Mouse (Mus musculus): ENCODE results near the gene Dgkz.

Gene Dgkz

GRCm38 (mm10) chr2:91959544-91960410 lies 15.9 kb downstream of the Dgkz start:
- no peak for DNase-seq

- peak; percentile 76 for DNase-seq
Measured at GRCm38 (mm10) chr2:91958701-91959457, 16.8 kb downstream of the Dgkz start.

DNA sequence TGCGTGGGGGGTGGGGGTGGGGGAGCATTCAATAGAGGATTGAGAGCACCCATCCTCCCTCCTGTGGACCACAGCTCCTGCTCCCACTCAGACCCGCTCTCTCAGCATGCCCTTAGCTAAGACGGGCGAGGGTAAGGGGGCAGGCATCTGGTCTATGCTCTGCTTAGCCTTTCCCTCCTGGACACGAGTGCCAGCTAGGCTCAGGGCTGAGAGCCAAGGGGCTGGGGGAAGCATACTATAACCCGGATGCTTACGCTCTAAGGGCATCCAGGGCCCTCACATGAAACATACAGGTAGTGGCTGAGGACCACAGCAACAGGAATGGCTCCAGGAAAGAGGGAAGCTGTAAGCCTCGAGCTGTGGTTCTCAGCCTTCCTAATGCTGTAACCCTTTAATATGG lies 17.6 kb downstream of the Dgkz start:
- no peak for DNase-seq

DNA sequence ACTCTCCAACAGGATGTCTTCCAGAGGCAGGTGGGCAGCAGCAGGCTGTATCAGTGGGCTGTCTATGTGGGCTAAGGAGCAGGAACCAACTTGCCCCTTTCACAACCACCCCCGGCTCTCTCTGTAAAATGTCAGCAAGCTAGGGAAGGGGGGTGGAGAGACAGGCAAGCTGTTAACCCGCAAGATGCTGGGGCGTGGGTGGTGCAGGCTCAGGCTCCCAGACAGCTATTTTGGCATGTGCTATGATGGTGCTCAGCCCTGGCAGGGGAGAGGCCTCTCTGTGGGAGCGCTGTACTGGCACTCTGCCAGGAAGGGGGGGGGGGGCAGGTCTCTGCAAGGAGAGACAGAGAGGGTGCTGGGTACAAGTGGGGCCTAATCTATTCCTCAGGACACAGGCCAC lies 18.6 kb downstream of the Dgkz start:
- DNase-seq = peak; percentile 79

DNA sequence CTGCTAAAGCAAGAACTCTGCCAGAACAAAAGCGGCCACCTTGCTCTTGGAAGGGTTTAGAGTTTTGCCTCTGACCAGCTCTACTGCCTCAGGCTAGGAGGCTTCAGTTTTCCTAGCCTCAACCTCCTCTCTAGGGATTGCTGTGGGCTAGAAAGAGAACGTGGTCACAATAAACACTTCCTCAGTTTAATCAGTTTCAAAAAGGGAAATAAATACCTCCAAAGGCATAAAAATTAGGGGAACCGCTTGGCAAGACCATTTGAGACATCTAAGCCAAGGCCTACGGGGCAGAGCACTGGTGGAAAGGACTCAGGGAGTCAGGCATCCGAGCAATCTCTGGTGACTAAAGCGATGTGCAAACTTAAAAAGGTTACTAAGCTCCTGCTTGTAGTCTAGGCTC lies 19.8 kb downstream of the Dgkz start:
- no peak for DNase-seq

GRCm38 (mm10) chr2:91955121-91955591 lies 20.5 kb downstream of the Dgkz start:
- no peak for DNase-seq

- DNase-seq = no peak
Measured at GRCm38 (mm10) chr2:91953825-91954224, 21.8 kb downstream of the Dgkz start.

- DNase-seq = peak; percentile 70
Measured at GRCm38 (mm10) chr2:91950275-91951085, 25.2 kb downstream of the Dgkz start.

DNA sequence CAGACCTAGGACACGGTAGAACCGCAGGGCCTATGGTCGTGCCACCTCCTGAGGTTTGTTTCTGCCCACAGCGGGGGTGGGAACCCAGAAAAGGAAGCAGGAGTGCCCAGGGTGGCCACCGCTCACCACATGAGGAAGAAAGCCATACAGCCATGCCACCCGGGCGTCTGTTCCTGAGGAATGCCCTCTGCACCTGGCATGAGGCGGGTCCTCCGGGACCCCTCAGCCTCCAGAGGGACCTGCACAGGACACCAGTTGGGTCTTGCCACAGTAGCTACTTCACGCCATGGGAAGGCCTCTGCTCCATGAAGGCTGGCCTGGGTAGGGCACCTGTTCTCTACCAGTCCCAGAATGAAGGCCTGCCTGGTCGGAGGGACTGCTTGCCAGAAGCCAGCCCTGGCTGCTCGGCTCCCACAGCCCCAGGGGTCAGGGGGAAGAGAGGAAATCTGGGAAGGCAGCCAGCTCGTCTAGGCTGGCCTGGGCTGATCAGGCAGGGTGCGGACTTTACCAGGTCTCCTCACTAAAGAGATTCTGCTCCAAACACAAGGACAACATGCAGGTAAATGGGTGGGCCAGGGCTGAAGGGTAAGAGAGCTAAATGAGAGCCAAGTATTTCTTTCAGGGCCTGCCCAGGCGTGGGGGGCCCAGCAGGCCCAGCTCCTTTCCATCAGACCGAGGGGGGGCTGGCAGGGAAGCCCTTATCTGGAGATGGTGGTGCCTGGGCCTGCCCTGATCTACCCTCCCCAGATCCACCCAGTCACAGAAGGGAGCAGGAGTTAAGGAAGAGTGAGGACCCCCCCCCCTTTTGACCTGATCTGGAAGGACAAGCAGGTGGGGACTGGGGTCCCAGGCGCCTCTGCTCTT lies 26.0 kb downstream of the Dgkz start:
- peak; percentile 64 for DNase-seq

- DNase-seq = no peak
Measured at GRCm38 (mm10) chr2:91948792-91949241, 26.8 kb downstream of the Dgkz start.

DNA sequence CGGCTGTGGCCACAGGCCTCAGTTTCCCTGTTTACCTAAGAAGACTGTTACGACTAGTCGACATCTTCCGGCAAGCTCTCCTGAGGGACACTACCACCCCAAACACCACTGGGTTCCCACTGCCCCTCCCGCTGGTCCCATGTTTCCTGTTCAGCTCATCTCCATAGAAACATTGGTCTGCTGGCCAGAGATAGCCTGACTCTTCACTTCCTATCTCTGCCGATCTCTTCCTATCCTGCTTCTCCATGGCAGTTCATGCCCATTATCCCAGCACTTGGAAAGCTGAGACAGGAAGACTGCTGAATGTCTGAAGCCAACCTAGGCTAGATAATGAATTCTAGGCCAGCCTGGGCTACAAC lies 27.5 kb downstream of the Dgkz start:
- DNase-seq = no peak

DNA sequence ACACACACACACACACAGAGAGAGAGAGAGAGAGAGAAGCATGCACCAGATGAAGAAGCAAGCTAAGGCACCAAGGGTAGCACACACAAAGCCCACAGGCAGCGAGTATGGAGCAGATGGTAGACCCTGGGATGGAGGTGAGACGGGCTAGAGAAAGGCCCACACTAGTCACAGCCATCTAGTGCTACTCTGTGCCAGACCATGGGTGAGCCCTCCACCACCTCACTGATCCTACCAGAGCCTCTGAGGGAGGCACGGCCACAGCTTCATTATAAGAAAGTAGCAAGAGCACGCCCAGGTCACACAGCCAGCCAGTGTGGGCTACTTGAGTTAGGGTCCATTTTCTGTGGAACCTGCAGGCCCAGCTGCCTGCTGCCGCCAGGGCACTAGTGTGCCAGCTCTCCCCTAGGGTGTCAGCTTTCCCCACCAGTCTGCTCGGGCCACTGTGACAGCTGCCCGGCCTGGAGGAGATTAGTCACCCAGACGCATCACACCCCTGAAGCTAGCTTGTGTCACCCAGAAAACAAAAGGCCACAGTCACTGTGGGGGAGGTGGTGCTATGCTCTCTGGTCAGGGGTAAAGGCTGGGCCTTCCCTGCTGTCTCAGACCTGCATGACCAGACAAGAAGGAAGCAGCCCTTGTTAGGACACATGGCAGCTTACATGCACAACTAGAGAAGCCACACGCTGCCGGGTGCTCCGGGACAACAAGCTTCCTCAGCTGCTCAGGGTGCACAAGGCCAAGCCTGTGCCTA lies 28.1 kb downstream of the Dgkz start:
- no peak for DNase-seq

GRCm38 (mm10) chr2:91946836-91947235 lies 28.8 kb downstream of the Dgkz start:
- DNase-seq = no peak

GRCm38 (mm10) chr2:91945483-91945882 lies 30.2 kb downstream of the Dgkz start, which contains the start of gene Gm9821:
Gene Gm9821, plus strand, starts transcription at chr2:91945703.
- DNase-seq = no peak

GRCm38 (mm10) chr2:91944170-91944950 lies 31.3 kb downstream of the Dgkz start:
- peak; percentile 90 for DNase-seq

DNA sequence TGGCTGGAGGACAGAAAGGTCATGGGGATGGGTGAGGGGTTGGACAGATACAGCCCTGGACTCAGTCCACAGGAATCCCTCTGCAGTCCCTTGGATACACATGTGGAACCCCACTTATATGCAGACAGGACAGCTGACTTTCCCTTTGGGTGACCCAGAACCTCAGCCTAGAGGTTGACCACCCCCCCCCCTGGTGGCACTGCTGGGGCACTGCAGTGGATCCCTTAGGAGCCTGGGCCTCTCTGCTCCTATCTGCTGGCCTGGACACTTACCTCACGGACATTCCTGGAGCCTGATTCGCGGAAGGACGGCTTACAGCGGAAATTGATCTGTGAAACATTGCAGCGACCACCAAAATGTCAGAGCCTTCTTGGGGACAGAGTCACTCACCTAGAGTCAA lies 33.3 kb downstream of the Dgkz start:
- DNase-seq = no peak

DNA sequence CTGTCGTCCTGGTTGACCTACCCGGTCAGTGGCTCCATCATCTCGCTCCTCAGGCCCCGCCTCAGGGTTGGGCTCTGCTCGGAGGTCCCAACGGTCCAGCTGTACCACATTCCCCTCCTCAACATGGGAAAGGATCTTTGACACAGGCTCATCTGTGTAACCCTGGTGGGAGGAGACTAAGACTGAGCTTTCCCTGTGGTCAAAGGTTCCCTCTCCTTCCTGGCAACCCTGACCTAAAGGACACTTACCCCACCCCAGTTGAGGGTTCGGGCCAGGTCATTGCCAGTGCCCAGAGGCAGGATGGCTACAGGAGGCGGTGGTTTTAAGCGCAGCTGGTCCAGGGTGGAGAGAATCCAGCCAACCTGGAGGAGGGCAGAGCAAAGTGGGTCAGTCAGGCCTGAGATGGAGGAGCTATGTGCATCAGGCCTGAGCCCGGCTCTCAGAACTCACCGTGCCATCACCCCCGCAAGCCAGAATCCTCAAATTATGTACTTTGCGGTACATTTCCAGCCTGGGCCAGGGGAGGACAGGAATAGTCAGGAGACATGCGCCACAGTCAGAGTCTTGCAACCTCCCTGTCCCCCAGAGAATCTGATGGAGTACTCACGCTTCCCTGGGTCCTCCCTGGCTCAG lies 36.2 kb downstream of the Dgkz start:
- no peak for DNase-seq

GRCm38 (mm10) chr2:91936154-91936553 lies 39.5 kb downstream of the Dgkz start:
- no peak for DNase-seq

DNA sequence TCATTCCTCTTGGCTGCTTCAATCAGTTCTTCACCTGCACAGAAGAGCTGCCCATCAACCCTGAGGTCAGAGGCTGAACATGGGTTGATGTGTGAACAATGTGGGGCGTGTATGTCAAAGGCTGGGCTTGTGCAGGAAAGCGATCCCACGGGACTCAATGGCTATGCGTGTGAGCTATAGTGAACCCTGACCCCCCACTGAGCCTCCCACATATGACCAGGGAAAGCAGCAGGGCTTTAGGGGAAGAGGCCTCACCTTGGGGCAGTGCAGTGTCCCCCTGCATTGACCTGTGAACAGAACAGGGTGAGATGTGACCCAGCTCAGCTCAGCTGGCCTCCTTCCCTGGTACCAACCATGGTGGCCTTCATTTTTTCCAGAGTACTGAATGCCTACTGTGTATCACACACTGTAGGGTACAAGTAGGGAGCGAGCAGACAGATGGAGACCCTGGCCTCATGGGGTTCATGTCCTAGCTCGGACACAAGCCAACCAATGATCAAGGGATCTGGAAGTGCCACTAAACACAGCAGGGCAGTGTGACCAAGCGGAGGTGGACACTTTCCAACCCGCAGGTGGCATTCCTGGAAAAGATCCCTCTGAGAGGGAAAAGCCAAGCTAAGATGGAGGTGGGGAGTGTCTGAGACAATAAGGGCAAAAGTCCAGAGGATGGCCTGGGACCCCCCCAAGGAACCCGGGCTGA lies 40.7 kb downstream of the Dgkz start:
- no peak for DNase-seq

Data from thymus, postnatal 25 days (tissue).